Mouse (Mus musculus) thymus, postnatal 14 days (tissue): ENCODE data around the gene Apaf1.

ENCODE experiments used
- DNase-seq: peaks from one replicate; pipeline ENCODE4 v3.0.0; 2021

Gene Apaf1

GRCm38 (mm10) chr10:90974084-90974483 lies 108.5 kb downstream of the Apaf1 start:
- DNase-seq: no peak

DNA sequence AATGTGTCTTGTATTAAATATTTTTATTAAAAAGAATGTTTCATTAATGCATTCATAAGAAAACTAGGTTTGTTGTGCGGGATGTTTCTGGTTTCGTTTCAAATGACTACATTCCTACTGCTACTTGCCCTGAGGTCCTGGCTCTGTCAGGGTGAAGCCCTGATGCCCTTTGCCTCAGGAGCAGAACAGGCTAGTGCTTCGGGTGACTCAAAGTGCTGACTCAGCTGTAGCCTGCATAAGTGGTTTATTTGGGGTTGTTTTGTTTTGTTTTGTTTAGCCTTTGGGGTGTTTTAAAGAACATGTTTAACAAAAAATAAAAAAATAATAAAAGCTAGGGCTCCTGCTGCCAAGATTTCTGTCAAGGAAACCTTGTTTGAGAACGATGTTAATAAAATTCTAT lies 112.0 kb downstream of the Apaf1 start:
- DNase-seq: no peak

GRCm38 (mm10) chr10:90969355-90970174 lies 113.0 kb downstream of the Apaf1 start:
- peak; percentile 26 for DNase-seq

GRCm38 (mm10) chr10:90968247-90968646 lies 114.3 kb downstream of the Apaf1 start:
- DNase-seq: no peak

GRCm38 (mm10) chr10:90966821-90967220 lies 115.7 kb downstream of the Apaf1 start:
- peak; percentile 4 for DNase-seq

DNA sequence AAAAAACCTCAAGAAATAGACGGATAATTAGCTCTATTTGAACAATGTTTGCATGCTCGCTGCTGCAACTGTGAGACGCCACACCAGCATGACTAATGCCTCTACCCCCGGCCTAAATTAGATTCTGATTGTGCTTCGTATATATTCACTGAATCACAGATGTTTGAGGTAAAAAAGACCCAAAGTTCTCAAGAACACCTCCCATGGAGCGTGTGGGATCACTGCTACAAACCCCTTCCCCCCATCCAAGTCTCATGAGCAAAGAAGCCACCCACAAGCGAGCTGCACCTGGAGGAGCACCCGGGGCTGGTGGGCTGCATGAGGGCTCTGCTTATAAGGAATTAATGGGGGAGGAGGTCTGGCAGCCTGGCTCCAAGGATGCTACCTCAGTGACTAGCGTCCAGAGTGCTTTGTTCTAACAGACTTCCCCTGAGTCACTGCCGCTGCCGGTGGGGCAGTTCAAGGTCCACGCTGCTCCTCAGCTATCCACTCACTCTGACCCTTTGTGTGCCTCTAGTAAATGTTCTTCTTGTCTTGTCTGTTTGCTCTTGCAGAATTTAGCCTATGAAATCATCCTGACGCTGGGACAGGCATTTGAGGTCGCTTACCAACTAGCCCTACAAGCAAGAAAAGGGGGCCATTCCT lies 116.8 kb downstream of the Apaf1 start:
- no peak for DNase-seq

DNA sequence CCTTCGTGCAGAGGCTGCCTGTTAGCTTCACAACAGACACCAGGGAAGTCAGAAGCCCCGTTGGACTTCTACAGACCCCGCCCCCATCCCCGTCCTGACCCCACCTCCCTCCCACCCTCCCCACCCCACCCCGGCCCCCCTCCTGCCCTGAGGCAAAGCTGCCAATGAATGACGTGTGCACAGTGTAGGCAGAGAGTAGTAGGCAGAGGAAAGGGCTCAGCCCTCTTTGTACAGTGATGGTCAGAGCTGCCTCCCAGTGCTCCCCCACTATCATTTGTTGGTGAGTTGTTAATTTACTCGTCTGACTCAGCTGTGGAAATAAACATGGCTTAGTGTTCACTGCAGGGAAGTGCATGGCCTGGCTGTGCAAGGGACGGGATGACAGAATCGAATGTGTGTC lies 118.1 kb downstream of the Apaf1 start:
- DNase-seq: peak; percentile 13

GRCm38 (mm10) chr10:90960374-90960773 lies 122.2 kb downstream of the Apaf1 start:
- no peak for DNase-seq

DNA sequence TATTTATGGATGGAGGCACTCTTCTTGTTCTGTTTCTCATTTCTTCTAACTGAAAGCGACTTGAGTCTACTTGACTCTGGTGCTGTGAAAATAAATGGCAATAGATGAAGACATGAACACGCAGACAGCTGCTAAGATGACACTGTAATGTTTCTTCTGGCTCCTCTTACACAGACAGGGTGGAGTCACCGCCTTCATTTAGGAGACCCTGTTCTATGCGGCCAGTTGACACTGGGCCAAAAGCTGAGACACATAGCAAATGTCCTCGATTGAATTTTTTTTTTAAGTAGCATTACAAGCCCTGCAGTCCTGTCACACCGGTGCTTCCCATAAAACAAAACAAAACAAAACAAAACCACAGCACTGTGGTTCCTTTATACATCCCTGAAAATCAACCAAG lies 128.7 kb downstream of the Apaf1 start:
- no peak for DNase-seq

- no peak for DNase-seq
These were observed 129.4 kb downstream of the Apaf1 start for GRCm38 (mm10) chr10:90953103-90953709.

- no peak for DNase-seq
These were observed 134.8 kb downstream of the Apaf1 start for GRCm38 (mm10) chr10:90947608-90948373.

GRCm38 (mm10) chr10:90947043-90947442 lies 135.5 kb downstream of the Apaf1 start:
- no peak for DNase-seq

- DNase-seq: no peak
These were observed 140.4 kb downstream of the Apaf1 start for GRCm38 (mm10) chr10:90942001-90942700.

DNA sequence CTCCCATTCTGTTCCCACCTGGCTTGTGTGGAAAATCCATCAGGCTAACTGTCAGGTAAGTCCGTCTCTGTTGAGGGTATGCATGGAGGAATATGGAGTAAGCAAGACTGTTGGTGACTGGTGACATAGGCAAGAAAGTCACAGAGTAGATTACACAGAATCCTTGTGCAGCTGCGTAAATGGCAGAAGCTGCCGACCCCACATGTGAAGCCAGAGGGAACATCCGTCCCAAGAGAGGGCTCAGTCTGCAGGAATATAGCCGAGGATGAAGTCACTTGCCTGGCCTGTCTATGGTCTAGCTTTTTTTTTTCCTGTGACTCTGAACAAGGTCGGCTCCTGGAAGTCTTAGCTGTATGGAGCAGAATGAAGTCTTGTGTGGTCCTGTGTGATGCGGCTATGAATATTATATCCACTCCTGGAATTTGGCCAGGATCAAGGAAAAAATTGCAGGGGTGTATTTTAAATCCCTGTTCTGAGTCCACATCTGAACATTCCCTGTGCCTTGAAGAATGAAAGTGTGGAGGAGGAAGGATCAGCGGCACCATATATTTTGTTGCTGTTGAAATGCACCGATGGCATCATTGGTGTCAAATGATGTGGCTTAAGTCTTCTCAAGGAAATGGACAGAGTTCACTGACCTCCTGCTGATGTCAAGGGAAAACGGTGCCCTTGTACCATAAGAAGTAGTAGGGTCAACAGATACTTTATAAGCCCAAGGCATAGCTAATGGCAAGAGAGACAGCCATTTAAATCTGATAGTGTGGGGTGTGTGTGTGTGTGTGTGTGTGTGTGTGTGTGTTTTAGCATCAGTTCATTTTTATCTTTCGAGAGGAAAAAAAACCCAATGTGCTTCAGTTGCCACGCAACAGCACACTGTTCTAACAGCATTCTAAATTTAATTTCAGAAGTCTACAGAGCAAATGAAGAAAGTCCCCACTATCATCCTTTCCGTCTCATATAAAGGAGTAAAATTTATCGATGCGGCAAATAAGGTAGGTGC lies 141.7 kb downstream of the Apaf1 start:
- no peak for DNase-seq
